Mouse (Mus musculus): ENCODE results near the gene Adprh. TPM values are rescaled to one million over a fixed set of nuclear protein-coding genes. Genes with fewer than 3 reads are reported as not detected.

The Adprh gene
- 124 and 139 TPM in 2 replicates for polyA plus RNA-seq (2014; fragmentation: Nextera tagmentation; extraction: Ambion mirVana)

DNA sequence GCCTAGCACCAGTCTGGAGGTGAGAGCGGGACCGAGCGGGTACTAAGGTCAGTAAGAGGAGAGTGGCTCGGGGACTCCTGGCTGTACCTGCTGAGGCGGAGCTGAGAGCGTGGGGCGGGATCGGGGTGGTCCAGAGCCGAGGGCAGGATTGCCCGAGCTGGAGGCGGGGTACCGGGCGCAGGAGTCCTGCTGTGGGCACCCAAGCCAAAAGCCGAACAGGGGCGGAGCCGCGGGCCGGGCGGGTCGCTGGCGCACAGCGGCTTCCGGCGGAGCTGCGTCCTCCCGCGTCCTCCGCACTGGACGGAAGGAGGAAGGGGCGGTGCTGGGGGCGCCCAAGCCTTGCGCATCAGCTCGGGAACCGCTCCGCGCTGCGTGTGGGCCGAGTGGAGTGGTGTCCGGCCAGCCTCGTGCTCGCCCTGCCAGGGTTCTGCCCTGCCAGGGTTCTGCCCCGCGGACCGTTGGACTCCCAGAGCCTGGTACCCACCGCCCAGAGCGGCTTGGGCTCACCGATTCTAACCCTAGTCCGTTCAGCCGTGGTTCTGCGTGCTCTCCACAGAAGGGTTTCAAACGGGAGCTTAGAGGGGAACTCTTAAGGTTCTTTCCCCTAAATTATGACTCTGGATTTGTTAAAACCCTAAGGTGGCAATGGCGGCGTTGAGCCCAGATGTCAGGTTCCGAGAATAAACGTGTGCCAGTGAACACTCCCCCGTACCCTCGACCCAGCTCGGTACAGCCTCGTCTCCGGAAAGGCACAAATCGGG is at the start of gene Adprh:
Gene Adprh, minus strand, starts transcription at position 262 of the 761 bp plus-strand sequence.
- H3K9me3 ChIP-seq (replicated peaks; ENCODE audit: control insufficient read depth, low read length): no peaks in the 10 kb centered on the region
- WGBS: 1% methylated on average over 56 of the region's 61 CpGs
- H3K27me3 ChIP-seq (ENCODE audit: control insufficient read depth, insufficient read depth, low read length): no peaks in the 10 kb centered on the region
- peak within 1 kb of the TSS; percentile 72 for H3K4me3 ChIP-seq (ENCODE audit: low read depth, low read length)
- H3K27ac ChIP-seq (replicated peaks; ENCODE audit: low read depth, low read length): peak within 1 kb of the TSS; percentile 80
- no peaks in the 10 kb centered on the region for H3K4me1 ChIP-seq (ENCODE audit: control insufficient read depth, insufficient read depth, low read length)
- H3K4me2 ChIP-seq (ENCODE audit: low read depth, low read length): peak within 1 kb of the TSS; percentile 51
- peak; percentile 97 for ATAC-seq (replicated peaks; ENCODE audit: insufficient number of reproducible peaks, low FRiP score, low TSS enrichment, low read depth)
- peak within 1 kb of the TSS; percentile 96 for H3K9ac ChIP-seq (replicated peaks; ENCODE audit: low read length)
- peak; percentile 93 for DNase-seq (ENCODE audit: low spot score)
- H3K36me3 ChIP-seq (replicated peaks; ENCODE audit: control insufficient read depth, insufficient read depth, low read depth, low read length): no peaks in the 10 kb centered on the region; the same call in 1 of the 2 replicates

DNA sequence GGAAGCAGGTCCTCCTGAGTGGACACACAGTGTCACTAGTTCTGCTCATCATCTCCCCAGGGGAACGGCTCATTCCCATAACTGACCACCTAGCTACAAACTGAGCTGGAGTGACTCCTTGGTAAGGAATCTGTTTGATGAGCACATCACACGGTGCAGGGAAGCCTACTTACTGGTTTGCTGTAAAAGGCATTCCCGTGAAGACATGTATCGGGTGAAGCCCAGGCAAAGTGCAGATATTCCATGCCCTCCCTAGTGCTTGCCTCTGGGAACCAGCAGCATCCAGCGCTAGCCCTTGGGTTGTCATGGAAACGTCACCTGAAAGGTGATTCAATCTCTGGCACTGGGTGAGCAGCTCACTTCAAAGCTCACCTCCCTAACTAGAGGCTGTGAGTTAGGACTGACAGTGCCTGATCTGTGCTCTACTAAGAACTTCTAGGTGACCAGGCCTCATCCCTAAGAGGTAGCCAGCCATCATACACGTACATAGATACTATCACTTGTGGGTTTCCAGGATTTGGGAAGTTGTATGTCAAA is 44.2 kb upstream of the Adprh start:
- WGBS: 78% methylated on average over 7 of the region's 7 CpGs
- no peaks in the 10 kb centered on the region; the same call in none of the 2 replicates for H3K36me3 ChIP-seq (replicated peaks; ENCODE audit: control insufficient read depth, insufficient read depth, low read depth, low read length)
- no peak for DNase-seq (ENCODE audit: low spot score)

DNA sequence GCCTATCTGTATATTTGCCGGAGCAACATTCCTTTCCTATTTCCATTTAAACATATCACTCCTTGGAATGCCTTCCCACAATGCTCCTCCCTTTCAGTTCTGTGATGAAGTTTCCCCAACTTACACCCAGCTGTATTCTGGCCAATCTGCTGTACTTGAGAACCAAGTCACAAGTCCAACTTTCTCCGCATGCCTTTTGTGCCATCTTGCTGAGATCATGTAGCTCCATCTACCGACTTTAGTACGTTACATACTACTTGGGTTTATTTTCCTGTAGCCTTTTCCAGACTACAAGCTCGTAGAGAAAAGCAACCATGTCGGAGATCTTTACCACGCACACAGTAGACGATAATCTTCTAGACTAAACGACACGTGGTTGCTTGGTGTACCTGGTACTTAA is 41.4 kb upstream of the Adprh start:
- Histone ChIP-seq H3K27ac (replicated peaks; ENCODE audit: low read depth, low read length) (no peak overlapping the region), H3K4me2 (ENCODE audit: low read depth, low read length) (no peak overlapping the region), H3K4me1 (ENCODE audit: control insufficient read depth, insufficient read depth, low read length) (no peaks in the 10 kb centered on the region), H3K4me3 (ENCODE audit: low read depth, low read length) (no peak overlapping the region), H3K27me3 (ENCODE audit: control insufficient read depth, insufficient read depth, low read length) (no peaks in the 10 kb centered on the region), H3K36me3 (replicated peaks; ENCODE audit: control insufficient read depth, insufficient read depth, low read depth, low read length) (no peaks in the 10 kb centered on the region; the same call in 1 of the 2 replicates), H3K9ac (replicated peaks; ENCODE audit: low read length) (no peak overlapping the region), H3K9me3 (replicated peaks; ENCODE audit: control insufficient read depth, low read length) (no peaks in the 10 kb centered on the region)
- no peak for ATAC-seq (replicated peaks; ENCODE audit: insufficient number of reproducible peaks, low FRiP score, low TSS enrichment, low read depth)
- WGBS: 87% methylated on average over 10 of the region's 10 CpGs
- DNase-seq (ENCODE audit: low spot score): no peak

More for the DNA sequence above, 44.2 kb upstream of the Adprh start:
- no peak for ATAC-seq (replicated peaks; ENCODE audit: insufficient number of reproducible peaks, low FRiP score, low TSS enrichment, low read depth)
- Histone ChIP-seq H3K9me3 (replicated peaks; ENCODE audit: control insufficient read depth, low read length) (no peaks in the 10 kb centered on the region), H3K9ac (replicated peaks; ENCODE audit: low read length) (no peak overlapping the region), H3K27me3 (ENCODE audit: control insufficient read depth, insufficient read depth, low read length) (no peaks in the 10 kb centered on the region), H3K4me3 (ENCODE audit: low read depth, low read length) (no peak overlapping the region), H3K4me1 (ENCODE audit: control insufficient read depth, insufficient read depth, low read length) (no peaks in the 10 kb centered on the region), H3K4me2 (ENCODE audit: low read depth, low read length) (no peak overlapping the region), H3K27ac (replicated peaks; ENCODE audit: low read depth, low read length) (no peak overlapping the region)

DNA sequence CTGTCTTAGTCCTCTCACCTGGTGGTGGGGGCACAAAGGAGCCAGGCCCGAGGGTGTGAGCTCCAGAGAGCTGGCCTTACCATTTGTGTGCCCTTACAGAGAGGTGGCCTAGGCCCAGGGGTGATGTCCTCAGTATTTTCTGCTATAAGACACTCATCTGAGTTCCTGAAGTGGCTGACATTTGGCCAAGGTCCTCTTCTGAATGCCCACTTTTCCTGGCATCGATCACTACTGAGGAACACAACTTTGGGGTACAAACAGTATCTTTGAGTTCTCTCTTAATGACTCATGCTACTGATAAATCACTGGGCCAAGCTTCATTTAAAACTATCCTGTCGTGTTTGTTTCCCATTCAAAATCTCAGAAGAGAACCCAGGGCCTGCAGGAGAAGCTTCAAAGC is 40.0 kb upstream of the Adprh start:
- no peak overlapping the region for H3K27ac ChIP-seq (replicated peaks; ENCODE audit: low read depth, low read length)
- no peaks in the 10 kb centered on the region for H3K9me3 ChIP-seq (replicated peaks; ENCODE audit: control insufficient read depth, low read length)
- no peaks in the 10 kb centered on the region for H3K4me1 ChIP-seq (ENCODE audit: control insufficient read depth, insufficient read depth, low read length)
- DNase-seq (ENCODE audit: low spot score) (no peak), ATAC-seq (replicated peaks; ENCODE audit: insufficient number of reproducible peaks, low FRiP score, low TSS enrichment, low read depth) (no peak)
- WGBS: 84% methylated on average over 3 of the region's 3 CpGs
- no peak overlapping the region for H3K4me3 ChIP-seq (ENCODE audit: low read depth, low read length)
- H3K9ac ChIP-seq (replicated peaks; ENCODE audit: low read length): no peak overlapping the region
- H3K4me2 ChIP-seq (ENCODE audit: low read depth, low read length): no peak overlapping the region
- H3K36me3 ChIP-seq (replicated peaks; ENCODE audit: control insufficient read depth, insufficient read depth, low read depth, low read length): no peaks in the 10 kb centered on the region; the same call in 1 of the 2 replicates
- no peaks in the 10 kb centered on the region for H3K27me3 ChIP-seq (ENCODE audit: control insufficient read depth, insufficient read depth, low read length)

DNA sequence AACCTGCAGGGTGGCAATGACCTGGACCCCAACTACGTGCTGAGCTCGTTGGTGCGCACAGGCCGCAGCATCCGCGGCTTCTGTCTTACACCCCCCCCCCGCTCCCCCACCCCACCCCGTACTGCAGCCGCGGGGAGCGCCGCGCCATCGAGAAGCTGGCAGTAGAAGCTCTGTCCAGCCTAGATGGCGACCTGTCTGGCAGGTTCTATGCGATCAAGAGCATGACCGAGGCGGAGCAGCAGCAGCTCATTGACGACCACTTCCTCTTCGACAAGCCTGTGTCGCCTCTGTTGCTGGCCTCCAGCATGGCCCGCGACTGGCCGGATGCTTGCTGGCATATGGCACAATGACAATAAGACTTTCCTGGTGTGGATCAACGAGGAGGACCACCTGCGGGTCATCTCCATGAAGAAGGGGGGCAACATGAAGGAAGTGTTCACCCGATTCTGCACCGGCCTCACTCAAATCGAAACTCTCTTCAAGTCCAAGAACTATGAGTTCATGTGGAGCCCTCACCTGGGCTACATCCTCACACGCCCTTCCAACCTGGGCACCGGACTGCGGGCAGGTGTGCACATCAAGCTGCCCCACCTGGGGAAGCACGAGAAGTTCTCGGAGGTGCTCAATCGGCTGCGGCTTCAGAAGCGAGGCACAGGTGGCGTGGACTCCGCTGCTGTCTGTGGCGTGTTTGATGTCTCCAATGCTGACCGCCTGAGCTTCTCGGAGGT is 31.2 kb upstream of the Adprh start:
- peaks cover 12% of the 10 kb centered on the region for H3K27me3 ChIP-seq (ENCODE audit: control insufficient read depth, insufficient read depth, low read length)
- peak overlapping the region; percentile 42 for H3K4me2 ChIP-seq (ENCODE audit: low read depth, low read length)
- ATAC-seq (replicated peaks; ENCODE audit: insufficient number of reproducible peaks, low FRiP score, low TSS enrichment, low read depth) (no peak), DNase-seq (ENCODE audit: low spot score) (no peak)
- peak overlapping the region; percentile 18; the same call in 1 of the 2 replicates for H3K4me3 ChIP-seq (ENCODE audit: low read depth, low read length)
- no peak overlapping the region; the same call in 1 of the 2 replicates for H3K9ac ChIP-seq (replicated peaks; ENCODE audit: low read length)
- no peaks in the 10 kb centered on the region for H3K36me3 ChIP-seq (replicated peaks; ENCODE audit: control insufficient read depth, insufficient read depth, low read depth, low read length)
- no peak overlapping the region for H3K27ac ChIP-seq (replicated peaks; ENCODE audit: low read depth, low read length)
- no peaks in the 10 kb centered on the region for H3K4me1 ChIP-seq (ENCODE audit: control insufficient read depth, insufficient read depth, low read length)
- whole genome bisulfite sequencing: 32% methylated on average over 42 of the region's 42 CpGs
- H3K9me3 ChIP-seq (replicated peaks; ENCODE audit: control insufficient read depth, low read length): no peaks in the 10 kb centered on the region

DNA sequence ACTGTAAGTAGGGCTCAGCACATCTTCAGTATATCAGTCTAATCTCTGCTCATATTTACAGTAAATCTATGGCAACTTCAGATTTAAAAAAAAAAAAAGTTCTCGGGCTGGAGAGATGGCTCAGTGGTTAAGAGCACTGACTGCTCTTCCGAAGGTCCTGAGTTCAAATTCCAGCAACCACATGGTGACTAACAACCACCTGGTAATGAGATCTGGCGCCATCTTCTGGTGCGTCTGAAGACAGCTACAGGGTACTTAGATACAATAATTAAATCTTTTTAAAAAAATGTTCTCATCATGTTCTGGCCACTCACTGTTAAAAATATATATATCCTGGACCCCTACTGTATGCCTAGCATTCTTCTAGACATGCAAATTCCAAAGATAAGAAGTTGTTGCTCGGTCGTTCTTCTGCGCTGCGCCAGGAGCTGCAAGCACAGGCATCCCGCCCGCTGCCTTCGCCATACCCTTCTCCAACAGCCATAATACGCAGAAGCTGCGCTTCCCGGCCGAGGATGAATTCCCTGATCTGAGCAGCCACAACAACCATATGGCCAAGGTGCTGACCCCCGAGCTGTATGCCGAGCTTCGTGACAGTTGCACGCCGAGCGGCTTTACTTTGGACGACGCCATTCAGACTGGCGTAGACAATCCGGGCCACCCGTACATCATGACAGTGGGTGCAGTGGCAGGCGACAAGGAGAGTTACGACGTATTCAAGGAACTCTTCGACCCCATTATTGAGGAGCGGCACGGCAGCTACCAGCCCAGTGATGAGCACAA is 30.5 kb upstream of the Adprh start:
- no peaks in the 10 kb centered on the region for H3K9me3 ChIP-seq (replicated peaks; ENCODE audit: control insufficient read depth, low read length)
- H3K36me3 ChIP-seq (replicated peaks; ENCODE audit: control insufficient read depth, insufficient read depth, low read depth, low read length): no peaks in the 10 kb centered on the region
- H3K27ac ChIP-seq (replicated peaks; ENCODE audit: low read depth, low read length): no peak overlapping the region
- H3K27me3 ChIP-seq (ENCODE audit: control insufficient read depth, insufficient read depth, low read length): peaks cover 12% of the 10 kb centered on the region
- peak overlapping the region; percentile 18; the same call in 1 of the 2 replicates for H3K4me3 ChIP-seq (ENCODE audit: low read depth, low read length)
- H3K4me2 ChIP-seq (ENCODE audit: low read depth, low read length): peak overlapping the region; percentile 42
- 24% methylated on average over 32 of the region's 32 CpGs for WGBS
- no peaks in the 10 kb centered on the region for H3K4me1 ChIP-seq (ENCODE audit: control insufficient read depth, insufficient read depth, low read length)
- ATAC-seq (replicated peaks; ENCODE audit: insufficient number of reproducible peaks, low FRiP score, low TSS enrichment, low read depth) (no peak), DNase-seq (ENCODE audit: low spot score) (peak; percentile 52)
- no peak overlapping the region; the same call in 1 of the 2 replicates for H3K9ac ChIP-seq (replicated peaks; ENCODE audit: low read length)

DNA sequence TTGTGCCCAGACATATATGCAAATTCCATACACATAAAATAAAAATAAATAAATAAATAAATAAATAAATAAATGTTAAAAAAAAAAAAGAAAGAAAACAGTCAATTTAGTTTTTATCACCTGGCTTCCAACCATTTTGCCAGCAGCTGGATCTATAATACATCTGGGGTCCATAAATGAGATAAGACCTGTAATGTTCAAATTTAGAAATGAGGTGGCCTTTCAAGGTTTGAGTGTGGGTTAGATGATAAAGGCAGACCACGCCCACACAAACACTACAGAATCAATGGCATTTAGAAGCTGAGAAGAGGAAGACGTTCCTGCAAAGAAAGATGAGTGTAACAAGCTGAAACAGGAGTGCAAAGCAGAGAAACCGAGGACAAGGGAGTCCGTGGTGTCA is 28.8 kb upstream of the Adprh start:
- no peaks in the 10 kb centered on the region for H3K4me1 ChIP-seq (ENCODE audit: control insufficient read depth, insufficient read depth, low read length)
- no peak overlapping the region for H3K9ac ChIP-seq (replicated peaks; ENCODE audit: low read length)
- H3K27me3 ChIP-seq (ENCODE audit: control insufficient read depth, insufficient read depth, low read length): peaks cover 12% of the 10 kb centered on the region
- no peak overlapping the region for H3K4me3 ChIP-seq (ENCODE audit: low read depth, low read length)
- no peak for DNase-seq (ENCODE audit: low spot score)
- no peak for ATAC-seq (replicated peaks; ENCODE audit: insufficient number of reproducible peaks, low FRiP score, low TSS enrichment, low read depth)
- no peak overlapping the region for H3K27ac ChIP-seq (replicated peaks; ENCODE audit: low read depth, low read length)
- H3K4me2 ChIP-seq (ENCODE audit: low read depth, low read length): no peak overlapping the region
- 73% methylated on average over 4 of the region's 4 CpGs for whole genome bisulfite sequencing
- no peaks in the 10 kb centered on the region for H3K9me3 ChIP-seq (replicated peaks; ENCODE audit: control insufficient read depth, low read length)
- H3K36me3 ChIP-seq (replicated peaks; ENCODE audit: control insufficient read depth, insufficient read depth, low read depth, low read length): no peaks in the 10 kb centered on the region
